Mouse (Mus musculus) midbrain, embryonic 10.5 days (tissue): Measurements from ENCODE around the gene Pecr. TPM values are rescaled to one million over a fixed set of nuclear protein-coding genes. Genes with fewer than 3 reads are reported as not detected.
"Not testable (repeated sequence)": the region's sequence is repeated elsewhere in the genome, so short reads cannot be mapped to it uniquely, and the experiment has no call there.

Source experiments
- DNase-seq: peaks from one replicate; pipeline ENCODE4 v3.0.0-alpha.2; 2017; ENCODE audit warnings: low spot score
- H3K27ac ChIP-seq: fragments of 300-500 bp; sonication (generic); replicated peaks from 2 replicates; pipeline ENCODE4 v1.5.1; 2016; ENCODE audit warnings: mild to moderate bottlenecking
- H3K27me3 ChIP-seq: fragments of 300-500 bp; sonication (generic); 2 replicates; pipeline ENCODE4 v1.6.1; 2016; ENCODE audit warnings: low read depth, mild to moderate bottlenecking; ENCODE audit not compliant: poor library complexity, severe bottlenecking
- H3K36me3 ChIP-seq: fragments of 300-500 bp; sonication (generic); 2 replicates; pipeline ENCODE4 v1.6.1; 2016; ENCODE audit warnings: mild to moderate bottlenecking, moderate library complexity
- H3K4me1 ChIP-seq: fragments of 300-500 bp; sonication (generic); 2 replicates; pipeline ENCODE4 v1.6.1; 2016
- H3K4me3 ChIP-seq: fragments of 300-500 bp; sonication (generic); 2 replicates; pipeline ENCODE4 v1.5.1; 2016; ENCODE audit warnings: mild to moderate bottlenecking, moderate library complexity
- H3K9me3 ChIP-seq: fragments of 300-500 bp; sonication (generic); replicated peaks from 2 replicates; pipeline ENCODE4 v1.6.1; 2016; ENCODE audit warnings: mild to moderate bottlenecking
- WGBS: fragments of 180-500 bp; shearing (Covaris S2); methylation state at CpG from one replicate; pipeline ENCODE4 v1.1.7; 2016; 5-methylcytosine and 5-hydroxymethylcytosine counted together
- polyA plus RNA-seq: library from polyadenylated mRNA; unstranded; fragments of >200 nt; fragmentation: Nextera tagmentation; extraction: Ambion mirVana; gene quantifications from 2 replicates; pipeline ENCODE4 v1.2.1, GENCODE M21; 2016

The Pecr gene
- polyA plus RNA-seq, 1 experiment from 2014 or later: 18.2 TPM

GRCm38 (mm10) chr1:72242581-72243143 lies 41.5 kb downstream of the Pecr start:
- H3K27ac ChIP-seq: no peak overlapping the region
- no peak for DNase-seq
- no peaks in the 10 kb centered on the region for H3K9me3 ChIP-seq
- H3K36me3 ChIP-seq: no peaks in the 10 kb centered on the region
- 77% methylated on average over 5 of the region's 5 CpGs for WGBS
- H3K4me3 ChIP-seq: no peak overlapping the region
- H3K4me1 ChIP-seq: peaks cover 15% of the 10 kb centered on the region; the same call in 1 of the 2 replicates
- H3K27me3 ChIP-seq: peaks cover 9% of the 10 kb centered on the region; the same call in 1 of the 2 replicates

GRCm38 (mm10) chr1:72239113-72239512 lies 45.0 kb downstream of the Pecr start:
- WGBS: 84% methylated on average over 3 of the region's 3 CpGs
- Histone ChIP-seq H3K27me3 (peaks cover 24% of the 10 kb centered on the region), H3K4me1 (peaks cover 22% of the 10 kb centered on the region)
- H3K9me3 ChIP-seq, DNase-seq, H3K27ac ChIP-seq, H3K36me3 ChIP-seq, H3K4me3 ChIP-seq: not testable (repeated sequence)

- Histone ChIP-seq H3K36me3 (no peaks in the 10 kb centered on the region), H3K27me3 (peaks cover 27% of the 10 kb centered on the region), H3K4me3 (no peak overlapping the region), H3K9me3 (no peaks in the 10 kb centered on the region), H3K4me1 (peaks cover 22% of the 10 kb centered on the region), H3K27ac (no peak overlapping the region)
- DNase-seq: no peak
- WGBS: 67% methylated on average over 10 of the region's 10 CpGs
Observed at GRCm38 (mm10) chr1:72238016-72238580, 46.0 kb downstream of the Pecr start.

GRCm38 (mm10) chr1:72237007-72237775 lies 46.9 kb downstream of the Pecr start:
- DNase-seq: no peak
- Histone ChIP-seq H3K9me3 (no peaks in the 10 kb centered on the region), H3K4me1 (peaks cover 22% of the 10 kb centered on the region), H3K27me3 (peaks cover 27% of the 10 kb centered on the region), H3K36me3 (no peaks in the 10 kb centered on the region), H3K27ac (no peak overlapping the region), H3K4me3 (peak overlapping the region; percentile 36)
- 12% methylated on average over 12 of the region's 13 CpGs for WGBS

- peak overlapping the region; percentile 89 for H3K27ac ChIP-seq
- H3K36me3 ChIP-seq, H3K9me3 ChIP-seq: not testable (repeated sequence)
- peak; percentile 83 for DNase-seq
- peaks cover 22% of the 10 kb centered on the region for H3K4me1 ChIP-seq
- H3K4me3 ChIP-seq: peak overlapping the region; percentile 68
- H3K27me3 ChIP-seq: peaks cover 27% of the 10 kb centered on the region
- WGBS: under 1% methylated on average over 39 of the region's 50 CpGs
Observed at GRCm38 (mm10) chr1:72236363-72237006, 47.6 kb downstream of the Pecr start.

GRCm38 (mm10) chr1:72232592-72232991 lies 51.5 kb downstream of the Pecr start:
- H3K4me3 ChIP-seq, DNase-seq, H3K36me3 ChIP-seq, H3K27ac ChIP-seq, H3K9me3 ChIP-seq: not testable (repeated sequence)
- H3K4me1 ChIP-seq: peaks cover 15% of the 10 kb centered on the region
- peaks cover 18% of the 10 kb centered on the region for H3K27me3 ChIP-seq
- 80% methylated on average over 10 of the region's 10 CpGs for WGBS

- H3K4me1 ChIP-seq: peaks cover 19% of the 10 kb centered on the region
- H3K4me3 ChIP-seq: no peak overlapping the region
- no peaks in the 10 kb centered on the region for H3K36me3 ChIP-seq
- no peak for DNase-seq
- no peaks in the 10 kb centered on the region for H3K9me3 ChIP-seq
- 34% methylated on average over 3 of the region's 3 CpGs for WGBS
- peaks cover 18% of the 10 kb centered on the region for H3K27me3 ChIP-seq
- H3K27ac ChIP-seq: no peak overlapping the region
Observed at GRCm38 (mm10) chr1:72228974-72229373, 55.1 kb downstream of the Pecr start.

GRCm38 (mm10) chr1:72227546-72227945 lies 56.6 kb downstream of the Pecr start:
- DNase-seq: no peak
- Histone ChIP-seq H3K27ac (no peak overlapping the region), H3K36me3 (no peaks in the 10 kb centered on the region), H3K27me3 (peaks cover 28% of the 10 kb centered on the region), H3K9me3 (no peaks in the 10 kb centered on the region), H3K4me3 (no peak overlapping the region), H3K4me1 (peaks cover 10% of the 10 kb centered on the region)
- 92% methylated on average over 5 of the region's 5 CpGs for WGBS

- H3K27me3 ChIP-seq: peaks cover 28% of the 10 kb centered on the region
- 56% methylated on average over 4 of the region's 4 CpGs for WGBS
Observed at GRCm38 (mm10) chr1:72226887-72227481, 57.1 kb downstream of the Pecr start.

GRCm38 (mm10) chr1:72226172-72226886 lies 57.8 kb downstream of the Pecr start:
- 1% methylated on average over 11 of the region's 18 CpGs for WGBS
- Histone ChIP-seq H3K4me3 (peak overlapping the region; percentile 11; the same call in 1 of the 2 replicates), H3K9me3 (no peaks in the 10 kb centered on the region), H3K36me3 (no peaks in the 10 kb centered on the region), H3K27ac (peak overlapping the region; percentile 87; the same call in 1 of the 2 replicates), H3K27me3 (peaks cover 28% of the 10 kb centered on the region), H3K4me1 (peaks cover 10% of the 10 kb centered on the region)
- peak; percentile 74 for DNase-seq

More at GRCm38 (mm10) chr1:72226887-72227481, 57.1 kb downstream of the Pecr start:
- DNase-seq: no peak
- H3K4me3 ChIP-seq: no peak overlapping the region
- no peaks in the 10 kb centered on the region for H3K9me3 ChIP-seq
- H3K4me1 ChIP-seq: peaks cover 10% of the 10 kb centered on the region
- no peaks in the 10 kb centered on the region for H3K36me3 ChIP-seq
- H3K27ac ChIP-seq: no peak overlapping the region

GRCm38 (mm10) chr1:72225720-72226171 lies 58.4 kb downstream of the Pecr start:
- peak overlapping the region; percentile 52 for H3K4me3 ChIP-seq
- peaks cover 28% of the 10 kb centered on the region for H3K27me3 ChIP-seq
- H3K36me3 ChIP-seq, H3K9me3 ChIP-seq, H3K4me1 ChIP-seq: not testable (repeated sequence)
- peak; percentile 84 for DNase-seq
- WGBS: under 1% methylated on average over 25 of the region's 31 CpGs
- H3K27ac ChIP-seq: peak overlapping the region; percentile 87
